Mouse (Mus musculus) heart, adult 18-20 months (tissue): ENCODE data around the gene Nudt6. TPM values are rescaled to one million over a fixed set of nuclear protein-coding genes. Genes with fewer than 3 reads are reported as not detected.

Experiments
- DNase-seq, 2 experiments: peaks; one replicate each; pipeline ENCODE4 v3.0.0; 2021 to 2022; ENCODE audit warnings: mixed read lengths in 1 of 2
- long read RNA-seq, 2 experiments: library from polyadenylated mRNA; stranded (forward); transcript quantifications; one replicate each; pipeline ENCODE4 v2.0.0; 2021
- total RNA-seq, 2 experiments: library from RNA; stranded (reverse); gene quantifications; 2 replicates each; pipeline ENCODE4 v1.2.3; 2021

Gene Nudt6
- total RNA-seq = 10 to 100 TPM; 34.0 to 37.3 TPM
- long read RNA-seq, experiment 1, transcript Nudt6-202 (5 exons, 1,070 nt) = minor isoform, 5 of 59 reads
- long read RNA-seq, experiment 1, transcript Nudt6-201 (5 exons, 1,155 nt) = major isoform, 19 of 59 reads
- long read RNA-seq, experiment 1, partial matches to known transcripts = 1 of 59 reads
- long read RNA-seq, experiment 1, other reads (novel, unspliced or antisense) = 31 of 59 reads
- long read RNA-seq, experiment 2, transcript Nudt6-201 (5 exons, 1,155 nt) = major isoform, 8 of 37 reads
- long read RNA-seq, experiment 2, partial matches to known transcripts = 0 of 37 reads
- long read RNA-seq, experiment 2, other reads (novel, unspliced or antisense) = 27 of 37 reads

- DNase-seq = peak; percentile 91 to 94
These were observed at the start of gene Nudt6 for GRCm38 (mm10) chr3:37420072-37420471. Gene Nudt6 (minus strand): TSS chr3:37420211.

GRCm38 (mm10) chr3:37469353-37469752 is 49.3 kb upstream of the Nudt6 start:
- no peak for DNase-seq

- no peak for DNase-seq
These were observed 48.2 kb upstream of the Nudt6 start for GRCm38 (mm10) chr3:37468170-37468569.

GRCm38 (mm10) chr3:37455992-37456391 is 36.0 kb upstream of the Nudt6 start:
- DNase-seq = no peak

DNA sequence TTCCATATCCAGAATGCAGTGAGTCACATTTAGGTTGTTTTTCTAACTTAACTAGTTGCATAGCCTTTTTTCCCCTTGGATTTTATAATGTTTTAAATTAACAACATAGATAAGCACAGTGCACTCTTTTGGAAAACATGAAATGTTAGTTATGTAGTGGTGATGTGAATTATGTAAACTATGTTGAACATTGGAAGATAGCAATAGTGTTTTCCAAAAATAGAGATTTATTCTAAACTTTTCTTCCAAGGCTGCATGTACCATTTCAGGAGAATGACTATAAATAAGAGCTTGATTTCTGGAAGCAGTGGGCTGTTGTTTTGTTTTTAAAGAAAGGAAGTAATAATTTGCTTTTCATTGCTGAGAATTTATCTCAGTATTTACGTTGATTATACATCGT is 23.4 kb upstream of the Nudt6 start:
- no peak for DNase-seq

DNA sequence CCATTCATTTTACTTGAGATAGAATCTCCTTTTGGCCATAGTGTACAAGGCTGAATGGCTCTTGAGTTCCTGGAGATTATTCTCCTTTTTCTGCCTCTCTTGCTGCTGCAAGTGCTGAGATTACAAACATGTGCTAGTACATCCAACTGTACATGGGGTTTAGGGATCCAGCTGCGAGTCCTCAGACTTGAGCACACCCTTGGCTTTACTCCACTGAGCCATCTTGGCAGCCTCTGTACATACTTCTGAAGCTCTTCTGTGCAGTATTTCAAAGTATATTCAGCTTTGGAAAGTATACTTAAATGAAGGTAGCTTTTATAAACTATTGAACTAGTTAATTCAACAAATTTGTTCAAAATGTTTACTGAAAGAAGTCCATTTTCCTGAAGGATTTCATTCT is 19.8 kb upstream of the Nudt6 start:
- peak; percentile 36 to 43 for DNase-seq

- DNase-seq = no peak
These were observed 10.3 kb upstream of the Nudt6 start for GRCm38 (mm10) chr3:37430359-37430758.

DNA sequence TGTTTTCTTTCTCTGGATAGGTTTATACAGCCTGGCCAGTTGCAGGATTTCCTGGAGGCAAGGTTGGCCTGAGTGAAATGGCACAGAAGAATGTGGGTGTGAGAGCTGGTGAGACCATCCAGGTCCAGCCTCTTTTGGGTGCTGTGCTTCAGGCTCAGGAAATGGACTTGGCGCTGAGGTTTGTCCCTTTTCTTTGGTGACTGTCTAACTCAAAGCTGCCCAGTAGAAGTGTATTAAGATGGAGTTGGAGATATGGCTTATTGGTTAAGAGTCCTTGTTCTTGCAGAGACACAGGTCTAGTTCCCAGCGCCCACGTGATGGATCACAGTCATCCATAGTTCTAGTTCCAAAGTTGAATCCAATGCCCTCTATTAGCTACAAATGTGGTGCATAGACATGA is 6.1 kb upstream of the Nudt6 start:
- DNase-seq = no peak

GRCm38 (mm10) chr3:37421179-37421578 is 1.2 kb upstream of the Nudt6 start:
- no peak for DNase-seq

DNA sequence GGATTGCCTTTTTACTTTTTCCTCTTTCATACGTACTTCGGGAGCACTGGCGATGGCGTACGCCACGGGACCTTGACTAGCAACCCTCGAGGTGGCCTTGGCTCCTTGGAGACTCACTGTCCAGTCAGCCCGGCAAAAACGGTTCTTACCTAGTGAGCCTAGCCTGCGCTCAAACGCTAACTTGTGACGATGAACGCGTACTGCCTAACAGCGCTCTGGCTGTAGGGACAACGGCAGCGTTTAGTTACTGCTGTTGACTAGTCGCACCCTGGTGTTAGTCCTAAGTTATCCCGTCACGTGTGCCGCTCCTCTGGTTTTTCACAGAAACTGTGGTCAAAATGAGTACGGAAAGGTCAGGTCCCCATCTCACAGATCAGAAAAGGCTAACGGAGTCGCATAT is 630 bp upstream of the Nudt6 start:
- DNase-seq = no peak

DNA sequence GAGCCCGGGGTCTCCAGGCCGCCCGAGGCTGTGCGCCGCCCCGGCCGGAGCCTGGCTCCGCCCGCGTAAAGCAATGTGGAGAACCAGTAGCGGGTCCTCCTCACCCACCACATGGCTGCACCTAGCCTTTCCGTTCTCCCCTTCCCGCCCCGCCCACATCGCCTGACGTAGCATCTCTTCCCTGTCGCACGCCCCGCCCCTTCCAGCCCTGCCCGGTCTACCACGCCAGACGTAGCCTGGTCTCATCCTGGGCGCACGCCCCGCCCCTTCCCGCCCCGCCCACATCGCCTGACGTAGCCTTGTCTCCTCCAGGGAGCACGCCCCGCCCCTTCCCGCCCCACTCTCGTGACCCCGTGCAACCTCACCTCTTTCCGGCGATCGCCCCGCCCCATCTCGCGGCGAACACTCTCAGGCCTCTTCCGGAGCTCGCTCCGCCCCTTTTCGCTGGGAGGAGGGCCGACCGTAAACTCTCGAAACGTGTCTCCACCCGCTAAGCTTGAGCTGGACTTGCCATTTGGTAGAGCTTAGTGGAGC is 486 bp downstream of the Nudt6 start, which contains the start of gene Spata5:
Gene Spata5, plus strand, starts transcription at position 439 of the 534 bp plus-strand sequence.
- DNase-seq = peak; percentile 97 to 98

DNA sequence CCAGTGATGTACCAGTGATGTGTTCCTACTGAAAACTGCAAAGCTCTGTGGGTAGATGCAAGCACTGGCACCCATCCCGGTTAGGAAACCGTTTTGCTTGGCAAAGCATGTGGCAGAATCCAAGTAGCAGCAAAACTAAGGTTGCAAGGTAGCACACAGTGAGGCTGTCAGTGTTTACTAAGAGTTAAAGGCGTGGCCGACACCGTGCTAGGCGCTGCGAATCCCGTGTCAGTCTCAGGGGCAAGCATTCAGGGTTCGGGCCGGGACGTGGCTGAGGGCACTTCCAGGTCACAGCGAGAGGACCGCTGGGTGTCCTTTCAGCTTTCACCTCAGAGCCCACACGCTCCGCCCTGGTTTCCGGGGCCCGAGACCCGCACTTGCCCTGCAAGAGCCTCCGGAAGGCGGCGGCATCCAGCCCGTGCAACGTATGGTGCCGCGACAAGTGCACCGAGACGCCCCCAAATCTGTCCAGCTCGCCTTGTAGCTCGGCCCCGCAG is 1.0 kb downstream of the Nudt6 start:
- no peak for DNase-seq

DNA sequence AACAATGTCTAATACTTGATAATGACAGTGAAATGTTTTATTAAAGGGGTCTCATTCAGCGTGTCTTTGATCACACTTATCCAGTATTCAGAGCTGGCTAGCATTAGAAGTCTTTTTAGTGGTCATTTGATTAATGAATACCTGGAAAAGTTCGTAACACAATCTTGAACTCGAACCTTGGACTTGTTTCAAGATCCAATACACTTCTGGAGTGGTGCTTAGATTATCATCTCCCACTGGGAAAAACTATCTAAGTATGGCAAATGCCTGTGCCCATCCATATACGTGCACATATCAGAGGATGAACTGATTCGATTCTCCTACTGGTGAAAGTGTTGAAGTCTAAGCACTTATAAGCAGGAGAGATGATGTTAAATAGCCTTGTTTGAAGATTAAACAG is 1.7 kb downstream of the Nudt6 start:
- DNase-seq = no peak

GRCm38 (mm10) chr3:37414413-37414960 is 5.5 kb downstream of the Nudt6 start:
- peak; percentile 79 to 94 for DNase-seq

- DNase-seq = no peak
These were observed 6.6 kb downstream of the Nudt6 start for GRCm38 (mm10) chr3:37413446-37413845.

DNA sequence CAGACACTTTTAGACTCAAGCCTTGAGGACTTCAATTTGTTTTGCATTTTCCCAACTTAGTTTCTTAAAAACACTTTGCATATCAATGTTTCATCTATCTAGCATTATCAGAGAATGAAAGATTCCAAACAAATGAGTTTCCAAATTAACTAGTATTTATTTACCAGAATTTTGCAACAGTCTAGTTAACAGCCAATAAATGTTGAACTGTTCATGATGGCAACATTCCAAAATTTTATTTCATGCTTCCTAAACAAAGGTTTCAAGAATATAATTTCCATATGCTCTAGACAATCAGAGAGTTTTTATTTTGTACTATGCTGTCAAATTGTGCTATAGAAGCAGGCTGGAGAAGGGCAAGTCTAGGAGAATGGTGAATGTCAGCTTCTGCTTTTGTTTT is 12.4 kb downstream of the Nudt6 start:
- DNase-seq = no peak

- DNase-seq = peak; percentile 65 to 68
These were observed 18.0 kb downstream of the Nudt6 start for GRCm38 (mm10) chr3:37401729-37402610.

DNA sequence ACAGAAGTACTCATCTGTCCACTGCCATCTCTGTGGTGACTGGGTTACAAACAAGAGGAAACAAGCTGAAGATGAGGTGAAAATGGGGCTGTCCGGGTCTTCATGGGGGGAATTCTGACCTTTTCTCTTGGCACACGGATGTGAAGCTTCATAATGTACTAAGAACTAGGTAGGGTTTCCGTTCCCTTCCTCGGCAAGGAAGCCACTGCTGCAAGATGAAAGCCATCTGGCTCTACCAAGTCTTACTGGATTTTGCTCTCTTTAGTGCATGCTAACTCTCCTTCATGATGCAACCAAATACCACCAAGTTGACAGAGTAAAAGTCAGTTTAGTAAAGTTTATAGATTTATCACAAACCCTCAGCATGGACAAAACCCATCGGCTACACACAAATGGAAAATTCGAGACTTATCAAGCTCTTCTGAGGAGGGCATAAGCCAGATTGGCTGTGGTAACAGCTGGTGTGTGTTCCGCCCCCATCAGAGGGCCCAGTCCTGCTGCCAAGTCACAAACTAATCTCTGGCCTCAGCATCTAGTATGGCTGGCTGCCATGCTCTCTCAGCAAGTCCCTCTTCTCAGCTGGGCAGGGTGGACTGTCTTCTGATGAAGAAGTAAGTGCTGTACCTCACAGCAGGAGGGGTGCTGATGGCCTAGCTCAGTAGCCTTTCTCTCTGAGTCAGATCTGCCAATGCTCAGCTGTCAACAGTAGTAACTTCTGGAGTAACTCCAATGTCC is 21.2 kb downstream of the Nudt6 start:
- peak; percentile 83 to 91 for DNase-seq

GRCm38 (mm10) chr3:37397646-37398045 is 22.4 kb downstream of the Nudt6 start:
- DNase-seq = peak; percentile 28 to 39

- DNase-seq = no peak
These were observed 22.9 kb downstream of the Nudt6 start for GRCm38 (mm10) chr3:37396930-37397608.

DNA sequence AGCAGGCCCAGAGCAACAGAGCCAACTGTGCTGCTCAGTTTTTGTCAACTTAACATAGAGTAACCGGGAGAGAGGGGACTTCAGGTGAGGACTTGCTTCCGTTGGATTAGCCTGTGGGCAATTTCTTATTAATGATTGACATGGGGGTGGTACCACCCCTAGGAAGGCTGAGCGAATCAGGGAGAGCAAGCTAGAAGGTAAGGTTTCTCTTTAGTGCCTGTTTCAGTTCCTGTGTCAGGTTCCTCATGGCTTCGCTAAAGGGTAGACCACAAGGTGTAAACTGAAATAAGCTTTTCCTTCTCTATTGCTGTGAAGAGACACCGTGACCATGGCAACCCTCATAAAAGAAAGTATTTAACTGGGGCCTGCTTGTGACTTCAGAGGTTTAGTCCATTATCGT is 32.7 kb downstream of the Nudt6 start:
- DNase-seq = no peak
